Mouse (Mus musculus): ENCODE results near the gene Acot5.
"Not testable (repeated sequence)": the region's sequence is repeated elsewhere in the genome, so short reads cannot be mapped to it uniquely, and the experiment has no call there.

Acot5 gene

GRCm38 (mm10) chr12:84062336-84062735 lies 6.8 kb upstream of the Acot5 start:
- no peak for DNase-seq (ENCODE audit: low spot score in 2 of 2)

GRCm38 (mm10) chr12:84063228-84063627 lies 5.9 kb upstream of the Acot5 start:
- no peak for DNase-seq (ENCODE audit: low spot score in 2 of 2)

GRCm38 (mm10) chr12:84063833-84064232 lies 5.3 kb upstream of the Acot5 start:
- DNase-seq (ENCODE audit: low spot score in 2 of 2), result no peak

- DNase-seq (ENCODE audit: low spot score in 2 of 2), result no peak
These were observed 4.5 kb upstream of the Acot5 start for GRCm38 (mm10) chr12:84064621-84065020.

- no peak for DNase-seq (ENCODE audit: low spot score in 2 of 2)
These were observed 1.4 kb upstream of the Acot5 start for GRCm38 (mm10) chr12:84067752-84068151.

- DNase-seq (ENCODE audit: low spot score in 2 of 2), result no peak
These were observed 829 bp upstream of the Acot5 start for GRCm38 (mm10) chr12:84068296-84068695.

GRCm38 (mm10) chr12:84069582-84069981 lies 457 bp downstream of the Acot5 start:
- DNase-seq (ENCODE audit: low spot score in 2 of 2), result peak; percentile 23 to 28

GRCm38 (mm10) chr12:84071696-84072095 lies 2.6 kb downstream of the Acot5 start:
- no peak for DNase-seq (ENCODE audit: low spot score in 2 of 2)

- DNase-seq (ENCODE audit: low spot score in 2 of 2), result no peak
These were observed 8.4 kb downstream of the Acot5 start for GRCm38 (mm10) chr12:84077371-84077990.

- DNase-seq (ENCODE audit: low spot score in 2 of 2), result no peak
These were observed 14.7 kb downstream of the Acot5 start for GRCm38 (mm10) chr12:84083842-84084241.

GRCm38 (mm10) chr12:84084581-84084980 lies 15.5 kb downstream of the Acot5 start:
- no peak for DNase-seq (ENCODE audit: low spot score in 2 of 2)

GRCm38 (mm10) chr12:84094666-84095065 lies 25.5 kb downstream of the Acot5 start:
- not testable (repeated sequence) for DNase-seq (ENCODE audit: low spot score in 2 of 2)

GRCm38 (mm10) chr12:84099605-84100004 lies 30.5 kb downstream of the Acot5 start:
- DNase-seq (ENCODE audit: low spot score in 2 of 2), result no peak

- no peak for DNase-seq (ENCODE audit: low spot score in 2 of 2)
These were observed 30.9 kb downstream of the Acot5 start for GRCm38 (mm10) chr12:84100071-84100470.

- peak; percentile 29 to 35 for DNase-seq (ENCODE audit: low spot score in 2 of 2)
These were observed 31.7 kb downstream of the Acot5 start, which contains the start of gene Acot6 for GRCm38 (mm10) chr12:84100604-84101492. Acot6 (plus strand) TSS chr12:84100654.

- DNase-seq (ENCODE audit: low spot score in 2 of 2), result no peak
These were observed 32.3 kb downstream of the Acot5 start for GRCm38 (mm10) chr12:84101493-84101845.

GRCm38 (mm10) chr12:84107012-84107411 lies 37.9 kb downstream of the Acot5 start:
- no peak for DNase-seq (ENCODE audit: low spot score in 2 of 2)

GRCm38 (mm10) chr12:84107692-84108091 lies 38.6 kb downstream of the Acot5 start:
- no peak for DNase-seq (ENCODE audit: low spot score in 2 of 2)

GRCm38 (mm10) chr12:84109924-84110323 lies 40.8 kb downstream of the Acot5 start:
- no peak for DNase-seq (ENCODE audit: low spot score in 2 of 2)

GRCm38 (mm10) chr12:84110814-84111213 lies 41.7 kb downstream of the Acot5 start:
- no peak for DNase-seq (ENCODE audit: low spot score in 2 of 2)

GRCm38 (mm10) chr12:84113676-84114075 lies 44.6 kb downstream of the Acot5 start:
- DNase-seq (ENCODE audit: low spot score in 2 of 2), result no peak

- peak; percentile 82 to 84 for DNase-seq (ENCODE audit: low spot score in 2 of 2)
These were observed 45.2 kb downstream of the Acot5 start, which contains the start of gene Dnal1 for GRCm38 (mm10) chr12:84114153-84114994. Dnal1 (plus strand) TSS chr12:84114366.
